Mouse (Mus musculus) kidney, postnatal 14 days (tissue): ENCODE measurements around the gene Cela1.

Experiments used
- DNase-seq: peaks from one replicate; pipeline ENCODE4 v3.0.0; 2022; ENCODE audit warnings: mixed read lengths

Gene Cela1

DNA sequence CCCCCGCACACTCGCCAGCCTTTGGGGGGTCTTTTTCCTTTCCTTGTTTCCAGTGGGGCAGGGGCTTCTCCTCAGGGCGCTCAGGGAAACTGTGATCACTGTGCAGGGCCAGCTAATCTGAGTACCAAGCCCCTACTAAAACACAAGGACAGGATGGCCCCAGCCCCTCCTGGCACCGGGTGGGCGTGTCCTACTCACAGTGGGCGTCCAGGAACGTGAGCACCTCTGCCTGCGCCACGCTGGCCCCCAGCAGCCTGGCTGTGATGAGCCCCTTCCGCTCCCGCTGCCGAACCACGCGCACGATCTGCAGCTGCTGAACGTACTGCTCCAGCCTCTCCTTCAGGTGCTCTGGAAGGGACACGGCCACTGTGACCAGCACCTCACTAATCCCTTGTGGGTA, 16.2 kb upstream of the Cela1 start:
- no peak for DNase-seq

DNA sequence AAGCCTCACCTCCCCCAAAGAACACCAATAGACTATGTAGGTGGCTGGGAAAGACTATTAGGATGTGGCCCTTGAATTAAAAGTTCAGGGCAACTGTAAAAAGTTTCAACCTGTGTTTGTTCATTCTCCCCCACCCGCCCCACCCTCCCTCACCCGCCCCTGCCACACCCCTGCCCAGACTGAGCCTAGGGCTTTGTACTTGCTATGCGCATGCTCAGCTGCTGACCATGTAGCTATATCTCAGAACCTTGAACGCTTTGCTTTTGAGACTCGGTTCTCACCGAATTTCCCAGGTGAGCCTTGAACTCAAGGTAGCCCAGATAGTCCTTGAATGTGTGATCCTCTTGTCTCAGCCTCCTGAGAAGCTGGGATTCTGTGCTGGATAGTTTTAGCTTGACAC, 14.1 kb upstream of the Cela1 start:
- DNase-seq: no peak

- DNase-seq: no peak
Observed at GRCm38 (mm10) chr15:100701108-100701507, 13.4 kb upstream of the Cela1 start.

DNA sequence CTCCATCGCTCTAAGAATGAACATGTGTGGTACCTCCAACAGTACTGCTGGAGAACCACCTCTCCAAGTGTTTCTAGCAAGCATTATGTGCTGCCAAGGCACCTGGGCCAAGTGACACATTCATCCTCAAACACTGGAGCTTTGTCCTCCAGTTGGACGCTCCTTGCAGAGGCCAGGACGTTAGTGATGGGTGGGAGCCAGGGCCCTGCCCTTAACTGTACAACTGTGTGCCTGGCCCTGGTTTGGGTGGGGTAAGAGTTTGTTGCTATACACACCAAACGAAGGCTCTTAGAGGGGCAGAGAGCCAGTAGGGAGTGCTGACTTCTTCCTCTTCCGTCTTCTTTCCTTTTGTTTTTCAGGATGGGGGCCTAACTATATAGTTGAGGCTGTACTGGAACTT, 12.7 kb upstream of the Cela1 start:
- no peak for DNase-seq

DNA sequence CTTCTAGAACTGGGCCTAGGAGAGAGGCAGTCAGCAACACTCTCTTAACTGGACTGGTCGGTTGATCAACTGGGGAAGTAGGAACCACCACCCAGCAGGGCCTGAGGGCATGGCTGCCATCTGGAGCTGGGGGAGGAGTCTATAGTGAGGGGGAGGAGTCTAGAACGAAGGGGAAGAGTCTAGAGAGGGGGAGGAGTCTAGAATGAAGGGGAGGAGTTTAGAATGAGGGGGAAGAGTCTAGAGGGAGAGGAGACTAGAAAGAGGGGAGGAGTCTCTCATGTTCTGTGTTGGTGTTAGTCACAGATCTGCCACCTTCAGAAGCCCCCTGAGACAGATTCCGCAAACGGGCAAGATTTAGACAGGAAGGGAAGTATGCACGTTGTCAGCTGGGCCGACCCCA, 11.7 kb upstream of the Cela1 start:
- DNase-seq: no peak

DNA sequence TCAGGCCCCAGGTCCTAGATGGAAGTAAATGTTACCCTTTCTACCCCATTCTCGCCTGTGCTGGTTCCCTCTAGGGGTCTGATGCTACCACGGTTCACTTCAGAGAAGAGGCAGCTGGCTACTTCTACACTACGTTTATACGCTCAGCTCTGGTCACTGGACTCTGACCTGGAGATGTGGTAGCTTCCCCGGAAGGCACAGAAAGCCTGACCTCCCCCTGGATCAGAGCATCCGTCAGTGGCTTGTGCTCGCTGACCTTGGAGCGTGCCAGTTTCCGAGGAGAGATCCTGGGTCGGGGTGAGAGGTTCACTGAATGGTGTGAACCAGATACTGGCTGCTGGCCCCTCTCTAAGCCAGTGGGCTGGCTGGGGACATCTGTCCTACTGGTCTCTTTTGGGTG, 10.4 kb upstream of the Cela1 start:
- DNase-seq: no peak

GRCm38 (mm10) chr15:100694406-100694805, 6.7 kb upstream of the Cela1 start:
- no peak for DNase-seq

GRCm38 (mm10) chr15:100691990-100692389, 4.3 kb upstream of the Cela1 start:
- no peak for DNase-seq

- no peak for DNase-seq
Observed at GRCm38 (mm10) chr15:100686989-100687388, 732 bp downstream of the Cela1 start.

DNA sequence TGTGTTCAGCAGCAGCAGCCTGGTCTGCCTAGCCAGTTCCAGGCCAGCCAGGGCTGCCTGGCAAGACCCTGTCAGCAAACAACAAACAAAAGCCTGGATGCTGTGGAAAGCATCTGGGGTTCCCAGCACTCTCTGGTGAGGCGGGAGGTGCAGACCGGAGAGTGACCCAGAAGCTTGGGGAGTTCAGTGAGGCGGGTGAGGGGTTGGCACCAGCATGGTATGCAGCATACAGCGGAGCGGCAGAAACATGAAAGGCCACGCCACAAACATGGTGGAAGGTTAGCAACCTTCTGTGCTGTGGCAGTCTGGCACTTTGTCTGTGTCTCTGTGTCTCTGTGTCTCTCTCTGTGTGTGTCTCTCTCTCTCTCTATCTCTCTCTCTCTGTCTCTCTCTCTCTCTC, 1.3 kb downstream of the Cela1 start:
- DNase-seq: no peak

- DNase-seq: no peak
Observed at GRCm38 (mm10) chr15:100685849-100686248, 1.9 kb downstream of the Cela1 start.

GRCm38 (mm10) chr15:100685255-100685654, 2.5 kb downstream of the Cela1 start:
- no peak for DNase-seq

- DNase-seq: no peak
Observed at GRCm38 (mm10) chr15:100684450-100684849, 3.3 kb downstream of the Cela1 start.

GRCm38 (mm10) chr15:100683041-100683440, 4.7 kb downstream of the Cela1 start:
- DNase-seq: peak; percentile 90

DNA sequence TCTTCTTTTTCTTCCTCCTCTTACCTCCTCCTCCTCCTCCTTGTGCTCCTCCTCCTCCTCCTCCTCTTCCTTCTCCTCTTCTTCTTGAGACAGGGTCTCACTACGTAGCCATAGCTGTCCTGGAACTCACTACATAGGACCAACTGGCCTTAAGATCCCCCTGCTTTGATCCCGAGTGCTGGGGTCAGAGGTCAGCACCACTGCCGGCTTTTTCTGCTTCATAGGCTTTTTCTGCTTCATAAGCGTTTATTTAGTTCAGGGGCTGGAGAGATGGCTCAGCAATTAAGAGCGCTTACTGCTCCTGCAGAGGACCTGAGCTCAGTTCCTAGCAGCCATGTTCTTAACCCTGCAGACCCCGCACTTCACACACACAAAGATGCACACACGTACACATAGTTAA, 6.0 kb downstream of the Cela1 start:
- peak; percentile 60 for DNase-seq

DNA sequence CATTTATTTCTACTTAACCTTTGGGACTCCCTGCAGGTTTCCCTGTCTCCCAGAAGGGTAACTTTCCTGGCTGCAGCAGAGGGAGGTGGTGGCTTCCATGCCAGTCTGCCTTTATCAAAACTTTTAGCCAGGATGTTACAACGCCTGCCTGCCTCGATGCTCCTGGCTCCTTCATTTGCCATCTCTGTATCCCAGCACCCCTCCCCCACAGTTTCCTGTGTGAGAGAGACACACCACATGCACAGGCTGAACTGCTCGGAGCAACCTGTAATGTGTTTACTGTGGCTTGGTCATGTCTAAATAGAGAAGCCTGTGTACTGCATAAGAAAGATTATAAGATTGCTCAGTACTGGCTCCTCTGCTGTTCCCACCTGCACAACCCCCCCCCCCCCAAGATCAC, 7.3 kb downstream of the Cela1 start:
- DNase-seq: no peak

GRCm38 (mm10) chr15:100679005-100679404, 8.7 kb downstream of the Cela1 start:
- peak; percentile 85 for DNase-seq

DNA sequence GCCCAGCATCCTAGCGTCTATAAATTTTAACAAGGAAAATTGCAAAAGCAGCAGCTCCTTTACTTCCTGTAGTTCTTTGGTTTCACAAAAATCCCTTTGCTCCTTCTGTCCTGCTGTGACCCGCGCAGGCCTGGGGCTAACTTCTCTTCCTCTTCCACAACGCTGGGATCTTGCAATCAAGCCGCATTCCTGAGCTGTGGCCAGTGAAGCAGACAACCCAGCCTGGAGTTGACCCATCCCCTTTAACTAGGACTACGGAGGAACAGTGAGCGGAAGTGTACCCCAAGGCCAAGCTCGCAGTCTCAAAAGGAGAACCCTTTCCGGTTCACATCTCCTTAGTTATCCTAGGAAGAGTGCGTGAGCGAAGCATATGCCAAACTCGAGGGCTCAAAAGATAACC, 9.1 kb downstream of the Cela1 start:
- peak; percentile 83 for DNase-seq

DNA sequence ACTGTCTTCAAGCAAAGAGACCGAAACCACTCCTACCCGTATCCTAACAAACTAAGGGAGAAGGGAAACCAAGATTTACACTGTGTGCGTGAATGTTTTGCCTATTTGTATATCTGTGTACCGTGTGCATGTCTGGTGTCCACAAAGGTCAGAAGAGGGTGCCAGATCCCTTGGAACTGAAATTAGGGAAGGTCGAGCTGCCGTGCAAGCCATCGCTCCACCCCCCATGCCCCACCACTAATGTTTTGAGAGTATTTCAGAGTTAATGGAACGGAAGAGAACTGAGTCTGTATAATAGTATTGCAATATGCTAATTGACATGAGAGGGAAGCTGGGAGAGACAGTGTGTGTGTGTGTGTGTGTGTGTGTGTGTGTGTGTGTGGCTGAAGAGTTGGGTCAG, 10.0 kb downstream of the Cela1 start:
- DNase-seq: no peak

- no peak for DNase-seq
Observed at GRCm38 (mm10) chr15:100676521-100676920, 11.2 kb downstream of the Cela1 start.

- no peak for DNase-seq
Observed at GRCm38 (mm10) chr15:100675486-100675885, 12.2 kb downstream of the Cela1 start.

- no peak for DNase-seq
Observed at GRCm38 (mm10) chr15:100674566-100674965, 13.2 kb downstream of the Cela1 start.

DNA sequence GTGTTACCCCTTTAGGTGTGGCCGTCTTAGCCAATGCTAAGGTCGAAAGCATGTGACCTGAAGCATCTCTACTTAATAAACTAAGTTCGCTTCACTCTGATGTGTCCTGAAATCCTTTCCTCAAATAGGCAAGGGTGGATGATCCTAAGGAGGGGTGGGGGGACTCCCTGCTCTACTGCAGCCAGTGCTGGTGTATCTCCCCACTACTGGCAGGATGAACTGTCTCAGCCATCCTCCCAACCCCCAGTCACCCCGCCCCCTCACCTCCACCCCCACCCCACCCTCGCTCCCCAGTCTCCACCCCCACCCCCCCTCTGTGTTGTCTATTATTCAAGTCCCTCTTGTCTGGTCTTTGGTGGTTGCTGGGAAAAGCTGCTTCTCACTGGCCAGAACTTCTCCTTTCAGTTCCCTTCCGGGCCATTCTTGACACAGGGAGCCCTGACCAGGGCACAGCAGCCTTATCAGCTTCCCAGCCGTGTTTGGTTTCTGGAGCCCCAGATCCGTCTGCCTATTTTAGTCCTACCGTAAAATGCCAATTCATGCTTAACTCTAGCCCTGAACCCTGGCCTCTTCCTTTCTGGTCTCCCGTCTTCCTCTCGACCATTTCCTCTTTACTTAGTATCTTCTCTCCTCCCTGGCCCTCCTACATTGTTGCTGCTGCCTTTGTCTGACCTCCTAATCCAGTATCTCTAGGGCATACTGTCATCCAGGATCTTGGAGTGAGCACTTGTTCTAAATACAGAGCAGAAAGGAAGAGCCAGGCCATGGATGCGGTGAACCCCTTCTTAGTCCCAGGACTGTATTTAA, 13.9 kb downstream of the Cela1 start:
- DNase-seq: no peak

- peak; percentile 44 for DNase-seq
Observed at GRCm38 (mm10) chr15:100670833-100671232, 16.9 kb downstream of the Cela1 start.

DNA sequence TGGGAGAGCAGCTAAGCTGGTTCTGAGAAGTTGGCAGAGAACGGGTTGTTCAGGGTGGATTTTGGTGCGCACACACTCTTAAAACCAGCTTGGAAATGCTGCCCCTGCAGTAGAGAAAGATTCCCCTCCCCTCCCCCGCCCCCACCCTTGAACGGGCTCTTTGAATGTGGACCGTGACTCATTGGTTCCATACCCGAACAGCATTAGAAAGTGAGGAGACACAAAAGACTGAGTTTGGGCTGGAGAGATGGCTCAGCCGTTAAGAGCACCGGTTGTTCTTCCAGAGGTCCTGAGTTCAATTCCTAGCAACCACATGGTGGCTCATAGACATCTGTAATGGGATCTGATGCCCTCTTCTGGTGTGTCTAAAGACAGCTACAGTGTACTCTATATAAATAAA, 17.7 kb downstream of the Cela1 start:
- DNase-seq: no peak
